Mouse (Mus musculus): ENCODE results near the gene Mef2a. TPM values are rescaled to one million over a fixed set of nuclear protein-coding genes. Genes with fewer than 3 reads are reported as not detected.
A peak's percentile ranks its signal among the peaks of the same experiment; 100 is the strongest.

The Mef2a gene
- polyA plus RNA-seq, 1 experiment from 2014 or later = 19.9 TPM

GRCm38 (mm10) chr7:67227538-67227937, 145.1 kb downstream of the Mef2a start:
- Histone ChIP-seq H3K9ac (ENCODE audit: low read depth, low read length) (no peak overlapping the region), H3K4me1 (replicated peaks; ENCODE audit: control insufficient read depth, insufficient read depth, low read length) (peaks cover 10% of the 10 kb centered on the region; the same call in 1 of the 2 replicates), H3K27ac (ENCODE audit: low read depth, low read length) (no peak overlapping the region), H3K27me3 (replicated peaks; ENCODE audit: control insufficient read depth, insufficient read depth, low read length) (no peaks in the 10 kb centered on the region), H3K36me3 (ENCODE audit: control insufficient read depth, insufficient read depth) (peaks cover 25% of the 10 kb centered on the region), H3K4me2 (replicated peaks; ENCODE audit: low read depth) (no peak overlapping the region), H3K9me3 (ENCODE audit: control insufficient read depth) (no peaks in the 10 kb centered on the region), H3K4me3 (ENCODE audit: low read depth, low read length) (no peak overlapping the region)
- 74% methylated on average over 1 of the region's 1 CpGs for WGBS
- no peak for TF ChIP-seq CTCF (IDR thresholded peaks at IDR 0.05; ENCODE audit: low read depth)
- ATAC-seq = no peak

DNA sequence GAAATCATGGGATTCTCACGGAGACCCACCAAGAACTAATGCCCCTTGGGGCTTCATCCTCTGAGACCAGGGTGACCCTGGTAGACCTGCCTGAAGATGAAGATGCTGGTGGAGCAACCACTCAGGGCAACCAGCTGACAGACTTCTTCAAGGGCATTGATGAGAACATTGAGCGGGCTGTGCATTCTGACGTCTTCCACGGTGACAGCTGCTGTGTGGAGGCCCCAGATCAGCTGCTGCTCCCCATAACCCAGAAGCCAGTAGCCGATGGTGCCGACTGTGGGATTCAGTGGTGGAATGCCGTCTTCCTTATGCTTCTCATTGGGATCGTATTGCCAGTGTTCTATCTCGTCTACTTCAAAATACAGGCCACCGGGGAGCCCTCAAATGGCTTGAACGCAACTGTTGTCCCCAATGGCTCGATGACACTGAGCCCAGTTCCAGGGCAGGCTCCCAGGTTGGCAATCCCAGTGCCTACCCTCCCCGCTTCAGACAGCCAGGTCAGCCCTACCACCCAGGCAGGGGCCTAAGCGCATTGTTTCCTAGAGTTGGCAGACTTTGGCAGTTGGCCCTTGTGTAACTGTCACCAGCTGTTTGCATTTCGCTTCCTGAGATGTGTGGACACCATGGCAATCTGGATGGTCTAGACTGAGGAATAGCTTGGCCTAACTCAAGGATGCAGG, 146.6 kb downstream of the Mef2a start:
- TF ChIP-seq CTCF (IDR thresholded peaks at IDR 0.05; ENCODE audit: low read depth) = no peak
- Histone ChIP-seq H3K4me3 (ENCODE audit: low read depth, low read length) (no peak overlapping the region), H3K9ac (ENCODE audit: low read depth, low read length) (no peak overlapping the region), H3K4me1 (replicated peaks; ENCODE audit: control insufficient read depth, insufficient read depth, low read length) (peaks cover 14% of the 10 kb centered on the region; the same call in 1 of the 2 replicates), H3K36me3 (ENCODE audit: control insufficient read depth, insufficient read depth) (peaks cover 22% of the 10 kb centered on the region), H3K9me3 (ENCODE audit: control insufficient read depth) (no peaks in the 10 kb centered on the region), H3K27ac (ENCODE audit: low read depth, low read length) (no peak overlapping the region), H3K27me3 (replicated peaks; ENCODE audit: control insufficient read depth, insufficient read depth, low read length) (no peaks in the 10 kb centered on the region), H3K4me2 (replicated peaks; ENCODE audit: low read depth) (no peak overlapping the region)
- WGBS = 95% methylated on average over 15 of the region's 15 CpGs
- no peak for ATAC-seq

DNA sequence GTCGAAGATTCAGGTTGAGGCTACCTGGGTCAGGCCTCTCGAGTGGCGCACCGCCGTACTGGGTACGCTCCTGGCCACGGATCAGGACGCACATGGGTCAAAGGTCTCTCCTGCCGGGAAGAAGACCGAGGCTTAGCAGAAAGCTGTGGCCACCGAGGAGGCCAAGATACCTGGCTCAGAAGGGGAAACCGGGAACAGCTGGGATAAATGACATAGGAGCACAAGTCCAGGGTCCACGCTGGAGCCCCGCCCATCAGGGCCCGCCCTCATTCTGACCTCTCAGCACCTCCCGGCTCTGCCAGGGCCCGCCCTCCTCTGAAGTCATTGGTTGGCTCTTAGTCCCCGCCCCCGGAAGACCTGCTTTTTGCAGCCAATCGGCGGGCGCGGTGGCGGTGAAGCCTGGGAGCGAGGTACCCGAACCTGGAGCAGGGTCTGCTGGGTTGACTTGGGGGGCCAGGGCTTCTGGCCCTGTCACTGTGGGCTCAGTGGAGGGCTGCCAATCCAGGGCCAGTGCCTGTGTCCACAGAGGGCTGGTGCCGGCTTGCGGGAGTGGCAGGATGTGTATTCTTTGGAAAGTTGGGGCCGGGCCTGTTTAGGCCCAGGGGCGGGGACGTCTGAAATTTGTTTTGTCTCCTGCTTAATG, 150.3 kb downstream of the Mef2a start, which contains the start of gene Lysmd4:
Lysmd4 (plus strand) TSS at position 325 of the 643 bp plus-strand sequence.
- Histone ChIP-seq H3K36me3 (ENCODE audit: control insufficient read depth, insufficient read depth) (peaks cover 22% of the 10 kb centered on the region), H3K4me3 (ENCODE audit: low read depth, low read length) (peak within 1 kb of the TSS; percentile 60), H3K27ac (ENCODE audit: low read depth, low read length) (peak within 1 kb of the TSS; percentile 73), H3K27me3 (replicated peaks; ENCODE audit: control insufficient read depth, insufficient read depth, low read length) (no peaks in the 10 kb centered on the region), H3K9ac (ENCODE audit: low read depth, low read length) (peak within 1 kb of the TSS; percentile 67), H3K9me3 (ENCODE audit: control insufficient read depth) (no peaks in the 10 kb centered on the region), H3K4me1 (replicated peaks; ENCODE audit: control insufficient read depth, insufficient read depth, low read length) (peaks cover 14% of the 10 kb centered on the region; the same call in 1 of the 2 replicates), H3K4me2 (replicated peaks; ENCODE audit: low read depth) (peak within 1 kb of the TSS; percentile 83)
- peak; percentile 99 for ATAC-seq
- TF ChIP-seq CTCF (IDR thresholded peaks at IDR 0.05; ENCODE audit: low read depth) = no peak
- WGBS = under 1% methylated on average over 31 of the region's 31 CpGs

DNA sequence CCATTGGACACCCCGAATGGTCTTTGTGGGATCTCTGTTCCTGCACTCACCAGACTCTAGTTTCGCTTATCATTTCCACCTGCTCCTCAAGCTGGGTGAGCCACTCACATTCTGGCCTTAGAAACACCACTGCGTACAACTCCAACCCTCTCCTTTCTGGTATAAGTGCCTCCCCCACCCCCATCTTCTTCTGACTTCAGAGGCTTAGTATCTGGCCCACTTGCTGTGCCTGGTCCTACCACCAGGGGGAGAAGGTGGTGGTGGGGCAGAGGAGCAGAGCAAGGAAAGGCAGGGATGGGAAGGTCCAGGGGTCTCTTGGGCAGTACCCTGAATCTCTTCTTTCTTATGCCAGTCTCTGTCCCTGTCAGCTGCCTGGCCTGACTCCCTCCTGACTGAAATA, 155.6 kb downstream of the Mef2a start:
- Histone ChIP-seq H3K27me3 (replicated peaks; ENCODE audit: control insufficient read depth, insufficient read depth, low read length) (no peaks in the 10 kb centered on the region), H3K27ac (ENCODE audit: low read depth, low read length) (no peak overlapping the region), H3K4me1 (replicated peaks; ENCODE audit: control insufficient read depth, insufficient read depth, low read length) (0 out of 2 replicates have a peak, but pooled peaks cover 4% of the 10 kb centered on the region), H3K9me3 (ENCODE audit: control insufficient read depth) (no peaks in the 10 kb centered on the region), H3K36me3 (ENCODE audit: control insufficient read depth, insufficient read depth) (no peaks in the 10 kb centered on the region), H3K4me2 (replicated peaks; ENCODE audit: low read depth) (no peak overlapping the region), H3K9ac (ENCODE audit: low read depth, low read length) (no peak overlapping the region), H3K4me3 (ENCODE audit: low read depth, low read length) (no peak overlapping the region)
- peak; percentile 90 for TF ChIP-seq CTCF (IDR thresholded peaks at IDR 0.05; ENCODE audit: low read depth)
- no peak for ATAC-seq
- 82% methylated on average over 3 of the region's 3 CpGs for WGBS

- H3K9ac ChIP-seq (ENCODE audit: low read depth, low read length) = no peak overlapping the region
- no peaks in the 10 kb centered on the region for H3K9me3 ChIP-seq (ENCODE audit: control insufficient read depth)
- ATAC-seq = peak; percentile 72
Measured at GRCm38 (mm10) chr7:67216351-67216750, 156.3 kb downstream of the Mef2a start.

DNA sequence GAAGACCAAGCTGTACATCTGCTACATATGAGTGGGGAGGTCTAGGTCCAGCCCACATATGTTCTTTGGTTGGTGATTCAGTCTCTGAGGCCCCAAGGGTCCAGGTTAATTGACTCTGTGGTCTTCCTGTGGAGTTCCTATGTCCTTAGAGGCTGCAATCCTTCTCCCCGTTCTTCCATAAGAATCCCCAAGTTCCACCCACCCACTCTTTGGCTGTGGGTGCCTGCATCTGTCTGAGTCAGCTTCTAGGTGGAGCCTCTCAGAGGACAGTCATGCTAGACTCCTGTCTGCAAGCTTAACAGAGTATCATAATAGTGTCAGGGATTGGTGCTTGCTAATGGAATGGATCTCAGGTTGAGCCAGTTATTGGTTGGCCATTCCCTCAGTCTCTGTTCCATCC, 159.1 kb downstream of the Mef2a start:
- Histone ChIP-seq H3K27me3 (replicated peaks; ENCODE audit: control insufficient read depth, insufficient read depth, low read length) (no peaks in the 10 kb centered on the region), H3K36me3 (ENCODE audit: control insufficient read depth, insufficient read depth) (no peaks in the 10 kb centered on the region), H3K4me3 (ENCODE audit: low read depth, low read length) (no peak overlapping the region), H3K27ac (ENCODE audit: low read depth, low read length) (no peak overlapping the region), H3K9ac (ENCODE audit: low read depth, low read length) (no peak overlapping the region), H3K9me3 (ENCODE audit: control insufficient read depth) (no peaks in the 10 kb centered on the region), H3K4me2 (replicated peaks; ENCODE audit: low read depth) (no peak overlapping the region), H3K4me1 (replicated peaks; ENCODE audit: control insufficient read depth, insufficient read depth, low read length) (no peaks in the 10 kb centered on the region)
- WGBS = 75% methylated on average over 1 of the region's 1 CpGs
- ATAC-seq = no peak
- TF ChIP-seq CTCF (IDR thresholded peaks at IDR 0.05; ENCODE audit: low read depth) = no peak

More at GRCm38 (mm10) chr7:67216351-67216750, 156.3 kb downstream of the Mef2a start:
- H3K4me3 ChIP-seq (ENCODE audit: low read depth, low read length) = no peak overlapping the region
- no peak overlapping the region; the same call in 1 of the 2 replicates for H3K4me2 ChIP-seq (replicated peaks; ENCODE audit: low read depth)
- no peaks in the 10 kb centered on the region for H3K27me3 ChIP-seq (replicated peaks; ENCODE audit: control insufficient read depth, insufficient read depth, low read length)
- TF ChIP-seq CTCF (IDR thresholded peaks at IDR 0.05; ENCODE audit: low read depth) = no peak
- H3K27ac ChIP-seq (ENCODE audit: low read depth, low read length) = no peak overlapping the region
- 62% methylated on average over 6 of the region's 6 CpGs for WGBS
- no peaks in the 10 kb centered on the region for H3K36me3 ChIP-seq (ENCODE audit: control insufficient read depth, insufficient read depth)
- no peaks in the 10 kb centered on the region for H3K4me1 ChIP-seq (replicated peaks; ENCODE audit: control insufficient read depth, insufficient read depth, low read length)
